Mouse (Mus musculus) CD8-positive naive resting alpha-beta T cell, adult 2 months (primary cell): ENCODE measurements around the gene Rpl15.
A peak's percentile ranks its signal among the peaks of the same experiment; 100 is the strongest.
"Not testable (repeated sequence)": the region's sequence is repeated elsewhere in the genome, so short reads cannot be mapped to it uniquely, and the experiment has no call there.

Source experiments
- DNase-seq, 2 experiments: peaks; one replicate each; pipeline ENCODE4 v3.0.0; 2022; ENCODE audit warnings: low read depth in 2 of 2, low spot score in 2 of 2

Rpl15 gene

DNA sequence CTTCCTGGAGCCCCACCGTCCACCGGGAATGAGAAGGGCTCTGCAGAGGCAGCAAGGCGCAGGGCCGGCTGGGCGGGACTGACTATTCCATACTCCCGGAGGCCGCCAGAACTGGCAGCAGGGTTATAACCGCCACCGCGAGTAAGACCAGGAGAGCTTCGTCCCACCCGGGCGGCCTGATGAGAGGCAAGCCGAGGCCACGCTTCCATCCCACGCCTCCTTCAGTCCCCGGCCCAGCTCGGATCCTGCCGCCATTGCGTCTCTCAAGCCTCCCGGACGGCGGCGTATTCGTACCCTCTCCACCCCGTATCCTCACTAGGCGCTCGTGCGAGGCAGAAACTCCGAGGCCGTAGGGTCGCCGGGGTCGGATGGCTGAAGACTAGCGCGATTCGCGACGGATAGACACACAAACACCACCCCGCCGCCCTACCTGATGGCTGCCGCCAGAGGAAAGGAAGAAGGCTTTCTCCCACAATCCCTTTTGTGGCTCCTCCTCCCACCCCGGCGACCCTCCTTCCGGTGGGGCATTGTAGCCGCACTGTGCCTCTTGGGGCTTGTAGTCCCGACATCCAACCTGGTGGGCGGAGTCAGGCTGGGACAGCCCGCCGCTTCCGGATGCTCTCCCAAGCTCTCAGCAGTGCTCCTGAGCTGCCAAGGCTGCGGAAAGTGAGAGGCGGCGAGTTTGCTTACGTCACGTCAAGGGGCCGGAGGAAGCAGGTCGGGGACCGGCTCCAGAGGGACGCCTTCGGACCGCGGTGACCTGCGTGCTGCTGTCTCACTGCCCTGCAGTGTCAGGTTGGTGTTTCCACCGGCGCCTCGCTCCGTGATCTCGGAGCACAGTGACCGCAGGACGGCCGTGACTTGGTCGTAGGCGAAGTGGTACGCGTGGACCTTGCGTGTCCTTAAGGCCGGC, at the start of gene Rpl15, which contains the start of gene Nkiras1:
TSS of gene Rpl15 (minus strand) at position 863 of the 913 bp plus-strand sequence.
TSS of gene Nkiras1 (plus strand) at position 608 of the 913 bp plus-strand sequence.
- DNase-seq, result peak; percentile 96 to 97

DNA sequence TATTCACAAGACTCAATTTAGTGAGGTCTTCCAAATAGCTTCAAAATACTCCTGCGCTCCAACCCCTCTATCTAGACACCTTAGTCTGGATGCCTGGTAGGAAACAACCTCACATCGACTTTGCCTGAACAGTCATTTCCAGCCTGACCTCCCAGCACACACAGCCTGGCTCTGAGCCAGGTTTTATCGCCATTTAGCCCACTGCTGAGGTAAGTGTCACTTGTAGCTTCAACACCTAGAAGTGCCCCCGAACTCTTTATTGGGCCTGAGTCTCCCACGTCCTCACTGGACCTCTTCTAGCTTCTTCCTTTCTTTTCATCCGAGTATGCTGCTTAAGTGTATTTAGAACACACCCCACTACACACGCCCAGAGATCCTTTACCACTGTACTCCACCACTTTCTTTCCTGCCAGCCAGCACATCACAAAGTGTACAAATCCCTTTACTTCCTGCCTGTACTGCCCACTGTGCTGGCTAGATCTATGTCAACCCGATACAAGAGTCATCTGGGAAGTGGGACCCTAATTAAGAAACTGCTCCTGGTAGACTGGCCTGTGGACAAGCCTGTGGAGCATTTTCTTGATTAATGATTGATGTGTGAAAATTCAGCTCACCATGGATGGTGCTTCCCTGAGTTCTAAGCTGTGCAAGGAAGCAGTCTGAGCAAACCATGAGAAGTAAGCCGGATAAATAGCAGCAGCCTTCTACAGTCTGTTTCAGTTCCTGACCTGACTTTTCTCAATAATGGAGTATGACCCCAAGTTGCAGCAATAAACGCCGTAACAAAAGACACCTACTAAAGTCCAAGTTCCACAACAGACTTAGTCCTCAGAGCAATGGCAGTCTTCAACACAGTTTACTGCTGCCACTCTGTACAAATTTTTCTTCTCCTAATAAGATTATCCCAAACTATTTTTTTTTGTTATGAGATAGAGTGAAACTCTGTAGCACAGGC, 46.5 kb upstream of the Rpl15 start:
- no peak for DNase-seq

DNA sequence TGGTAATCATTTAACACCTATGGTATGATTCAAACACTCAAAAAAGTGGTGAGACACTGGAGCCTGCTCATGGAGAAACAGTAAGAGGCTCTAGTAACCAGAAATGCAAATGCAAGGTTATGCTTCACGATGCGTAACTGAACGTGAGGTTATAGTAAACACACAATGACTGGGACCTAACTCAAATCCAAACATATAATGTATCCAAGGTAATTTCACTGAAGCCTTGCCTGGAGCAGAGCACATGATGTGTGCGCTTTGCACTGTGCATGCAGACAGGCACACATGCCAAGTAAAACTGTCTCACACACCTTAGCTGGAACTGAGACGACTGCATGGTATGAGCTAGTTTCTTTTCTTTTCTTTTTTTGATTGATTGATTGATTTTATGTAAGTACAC, 33.0 kb upstream of the Rpl15 start:
- no peak for DNase-seq

DNA sequence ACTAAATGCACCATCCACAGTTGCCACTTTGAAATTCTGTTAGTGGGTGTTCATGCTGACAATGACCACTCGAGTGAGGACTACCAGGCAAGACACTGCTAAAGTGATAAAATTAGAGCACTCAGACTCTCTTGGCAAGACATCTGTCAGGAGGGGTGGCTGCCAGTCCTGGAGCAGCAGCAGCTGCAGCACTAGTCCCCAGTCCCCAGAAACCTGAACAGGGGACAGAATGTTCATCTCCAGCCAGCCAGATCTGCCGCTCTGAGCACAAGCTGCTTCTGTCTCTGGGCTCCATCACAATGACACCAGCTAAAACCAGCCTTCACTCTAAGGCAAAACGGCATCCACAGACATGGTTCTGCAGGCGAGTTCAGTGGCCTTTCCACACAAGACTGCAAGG, 32.1 kb upstream of the Rpl15 start:
- no peak for DNase-seq

DNA sequence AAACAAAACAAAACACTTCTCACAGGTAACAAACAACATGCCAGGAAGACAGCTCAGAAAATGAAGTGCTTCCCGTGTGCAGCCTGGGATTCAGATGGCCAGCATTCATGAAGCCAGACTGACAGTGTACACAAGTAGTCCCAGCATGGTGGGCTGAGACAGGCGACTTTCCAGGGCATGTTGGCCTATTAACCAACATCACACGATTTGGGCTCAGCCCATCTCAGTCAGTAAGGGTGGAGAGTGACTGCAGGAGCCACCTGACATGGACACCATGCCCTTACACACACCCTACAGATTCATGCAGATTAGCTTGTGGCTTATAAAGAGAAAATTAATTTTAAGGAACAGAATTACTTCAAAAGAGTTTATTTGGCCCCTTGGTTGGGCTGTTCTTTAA, 31.6 kb upstream of the Rpl15 start:
- DNase-seq, result no peak

DNA sequence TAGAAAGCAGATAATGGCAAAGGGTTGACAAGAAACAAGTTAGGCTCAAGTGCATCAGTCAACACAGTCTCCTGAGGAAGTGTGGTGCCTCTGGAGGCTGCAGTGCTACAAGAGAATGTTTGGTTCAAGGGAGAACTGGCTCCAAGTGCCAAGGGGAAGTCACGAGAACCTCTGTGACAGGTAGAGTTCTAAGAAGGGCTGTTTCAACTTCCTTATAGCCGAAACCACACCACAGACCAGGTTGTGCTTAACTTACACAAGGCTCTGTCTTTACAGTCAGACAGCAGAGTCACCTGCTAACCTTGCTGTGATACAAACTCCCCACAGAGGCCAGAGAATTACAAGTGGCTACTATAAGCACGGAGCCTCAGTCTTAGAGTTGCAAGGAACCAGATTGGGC, 30.4 kb upstream of the Rpl15 start:
- DNase-seq, result peak in 1 of 2 experiments; percentile 27

DNA sequence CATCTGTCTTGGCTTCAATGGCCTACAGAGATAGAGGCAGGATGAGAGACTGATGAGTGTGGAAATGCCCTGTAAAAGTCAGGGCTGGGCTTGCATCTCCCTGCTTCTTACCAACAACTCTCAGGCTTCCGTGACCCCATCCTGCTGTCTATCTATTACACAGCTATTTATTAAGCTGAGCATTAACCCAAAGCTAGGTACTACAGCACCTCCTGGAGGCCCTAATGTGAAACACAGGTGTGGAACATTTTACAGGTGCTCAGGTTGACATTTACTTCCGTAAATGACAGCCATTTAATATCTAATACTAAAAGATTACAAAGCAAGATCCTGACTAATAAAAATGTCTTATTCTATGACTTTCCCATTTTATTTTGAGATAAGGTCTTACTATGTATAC, 29.5 kb upstream of the Rpl15 start:
- no peak for DNase-seq

- no peak for DNase-seq
Observed at GRCm38 (mm10) chr14:18298874-18299273, 27.7 kb upstream of the Rpl15 start.

DNA sequence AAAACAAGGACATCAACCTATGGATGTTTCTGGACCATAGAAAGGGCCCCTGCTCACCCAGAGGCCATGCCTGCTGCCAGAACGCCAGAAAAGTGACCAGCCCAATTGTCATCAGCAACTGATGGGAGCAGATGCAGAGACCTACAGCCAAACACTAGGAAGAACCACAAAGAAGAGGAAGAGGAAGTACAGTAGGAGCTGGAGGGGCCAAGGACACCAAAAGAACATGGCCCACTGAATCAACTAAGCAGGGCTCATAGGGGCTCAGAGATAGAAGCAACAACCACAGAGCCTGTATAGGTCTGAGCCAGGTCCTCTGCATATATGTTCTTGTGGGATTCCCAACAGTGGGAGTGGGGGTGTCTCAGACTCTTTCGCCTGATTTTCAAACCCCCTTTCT, 26.2 kb upstream of the Rpl15 start:
- no peak for DNase-seq

GRCm38 (mm10) chr14:18292578-18292977, 21.4 kb upstream of the Rpl15 start:
- no peak for DNase-seq

DNA sequence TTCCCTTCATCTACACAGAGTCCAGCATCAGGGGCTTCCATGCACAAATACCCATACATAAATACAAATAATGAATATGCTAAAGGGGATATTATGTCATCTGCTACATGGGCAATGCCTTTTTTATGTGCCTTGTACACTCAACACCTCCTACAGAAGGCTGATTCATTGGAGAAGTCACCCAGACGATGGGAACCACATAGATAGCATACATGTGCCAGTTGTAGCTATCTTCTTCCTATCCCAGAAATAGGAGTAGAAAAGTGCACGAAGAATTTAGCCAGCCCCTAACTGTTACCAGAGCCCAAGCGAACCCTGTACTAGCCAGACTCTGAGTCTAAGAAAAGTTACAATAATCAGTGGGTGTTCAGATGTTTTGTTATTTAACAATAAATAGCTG, 20.9 kb upstream of the Rpl15 start:
- no peak for DNase-seq

- DNase-seq, result no peak
Observed at GRCm38 (mm10) chr14:18287391-18287790, 16.2 kb upstream of the Rpl15 start.

DNA sequence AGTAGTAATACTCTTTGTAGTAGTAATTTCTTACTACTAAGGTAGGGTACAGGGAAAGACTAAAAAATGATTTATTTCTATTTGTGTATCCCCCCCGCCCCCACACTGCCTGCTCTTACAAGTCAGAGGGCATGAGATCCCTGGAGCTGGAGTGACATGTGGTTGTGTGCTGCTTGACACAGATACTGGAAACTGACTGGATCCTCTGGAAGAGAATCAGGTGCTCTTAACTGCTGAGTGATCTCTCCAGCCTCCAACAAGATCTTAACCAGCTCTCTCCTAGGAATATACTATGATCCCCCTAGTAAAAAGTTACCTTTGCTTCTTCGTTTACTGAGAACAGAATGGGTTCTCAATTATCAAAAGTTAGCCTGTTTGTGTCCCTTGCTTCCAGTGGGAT, 15.2 kb upstream of the Rpl15 start:
- DNase-seq, result no peak

- DNase-seq, result no peak
Observed at GRCm38 (mm10) chr14:18285476-18285875, 14.3 kb upstream of the Rpl15 start.

- DNase-seq, result no peak
Observed at GRCm38 (mm10) chr14:18284581-18284980, 13.4 kb upstream of the Rpl15 start.

DNA sequence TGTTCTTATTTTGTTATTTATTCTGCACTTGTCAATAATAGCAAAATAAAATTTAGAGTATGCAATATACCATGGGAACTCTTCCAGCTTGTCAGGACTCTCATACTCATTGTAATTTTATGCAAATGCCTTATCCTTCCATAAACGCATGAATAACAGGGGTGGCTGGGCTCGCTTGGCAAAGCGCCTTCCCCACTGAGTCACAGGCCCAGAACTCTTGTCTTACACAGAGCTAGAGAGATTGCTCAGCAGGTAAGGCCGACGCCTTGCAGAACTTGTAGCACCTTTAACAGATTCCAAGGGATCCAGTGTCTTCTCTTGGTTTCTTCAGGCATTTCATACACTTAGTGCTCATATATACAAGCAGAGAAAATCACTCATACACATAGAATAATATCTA, 9.2 kb upstream of the Rpl15 start:
- no peak for DNase-seq

- no peak for DNase-seq
Observed at GRCm38 (mm10) chr14:18274526-18274925, 3.3 kb upstream of the Rpl15 start.

- DNase-seq, result no peak
Observed at GRCm38 (mm10) chr14:18271666-18272065, 475 bp upstream of the Rpl15 start.

DNA sequence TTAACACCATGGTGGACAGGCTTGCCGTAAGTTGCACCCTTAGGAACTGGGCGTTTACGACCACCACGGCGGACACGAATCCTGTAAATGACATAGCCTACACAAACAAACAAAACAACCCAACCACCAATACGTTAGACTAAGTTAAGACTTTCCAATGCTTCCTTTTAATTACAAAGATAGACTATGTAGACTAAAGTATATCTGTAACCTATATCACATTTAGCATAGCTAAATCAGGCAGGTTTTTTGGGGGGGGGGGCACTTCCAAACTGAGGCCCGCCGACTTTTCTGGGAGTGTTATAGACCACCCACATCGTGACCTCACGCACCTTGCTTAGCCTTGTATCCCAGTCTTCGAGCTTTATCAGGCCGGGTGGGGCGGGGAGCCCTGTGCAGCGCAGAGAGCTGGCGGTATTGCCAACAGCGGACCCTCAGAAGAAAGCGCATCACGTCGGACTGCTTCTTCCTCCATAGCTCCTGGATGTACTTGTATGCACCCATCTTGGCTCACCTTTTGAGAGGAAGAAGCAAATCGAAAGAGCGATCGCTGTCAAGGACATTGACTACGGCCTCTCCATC, 1.2 kb downstream of the Rpl15 start:
- not testable (repeated sequence) for DNase-seq

DNA sequence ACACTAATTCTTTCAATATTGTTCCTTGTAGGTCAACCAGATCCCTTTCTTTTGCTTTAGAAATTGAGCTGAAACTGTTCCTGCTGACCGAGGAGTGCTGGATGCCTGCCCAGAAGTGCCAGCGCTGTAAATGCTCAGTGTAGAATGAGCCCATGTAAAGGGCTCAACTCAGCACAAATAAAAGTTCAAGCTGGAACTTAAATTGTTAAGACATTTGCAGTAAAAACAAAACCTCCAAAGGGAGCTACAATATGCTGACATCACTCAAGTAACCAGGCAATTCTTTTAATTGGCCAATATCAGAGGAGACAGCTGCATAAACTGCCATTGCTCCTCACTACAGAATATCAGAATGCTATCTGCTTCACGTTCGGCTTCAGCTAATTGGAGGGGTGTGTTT, 7.8 kb downstream of the Rpl15 start:
- no peak for DNase-seq

DNA sequence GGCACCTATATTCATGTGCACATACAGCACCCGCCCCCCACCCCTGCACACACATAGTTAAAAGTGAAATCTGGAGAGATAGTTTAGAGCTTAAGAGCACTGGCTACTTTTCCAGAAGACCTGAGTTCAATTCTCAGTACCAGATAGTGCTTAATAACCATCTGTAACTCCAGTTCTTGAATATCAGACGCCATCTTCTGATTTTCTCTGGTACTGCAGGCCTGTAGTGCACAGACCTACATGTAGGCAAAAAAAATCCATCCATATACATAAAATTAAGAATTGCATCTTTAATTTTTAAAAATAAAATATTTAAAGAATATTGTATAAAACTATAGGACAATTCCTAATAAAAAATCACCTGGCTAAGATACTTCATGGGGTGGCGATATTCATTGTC, 10.0 kb downstream of the Rpl15 start:
- no peak for DNase-seq
